Mouse (Mus musculus) telencephalon, adult 2 months (tissue): ENCODE results near the gene Pigu.

Experiments used
- DNase-seq: peaks from one replicate; pipeline ENCODE4 v3.0.0-alpha.2; 2011; ENCODE audit warnings: low read depth, low spot score

Gene Pigu

DNA sequence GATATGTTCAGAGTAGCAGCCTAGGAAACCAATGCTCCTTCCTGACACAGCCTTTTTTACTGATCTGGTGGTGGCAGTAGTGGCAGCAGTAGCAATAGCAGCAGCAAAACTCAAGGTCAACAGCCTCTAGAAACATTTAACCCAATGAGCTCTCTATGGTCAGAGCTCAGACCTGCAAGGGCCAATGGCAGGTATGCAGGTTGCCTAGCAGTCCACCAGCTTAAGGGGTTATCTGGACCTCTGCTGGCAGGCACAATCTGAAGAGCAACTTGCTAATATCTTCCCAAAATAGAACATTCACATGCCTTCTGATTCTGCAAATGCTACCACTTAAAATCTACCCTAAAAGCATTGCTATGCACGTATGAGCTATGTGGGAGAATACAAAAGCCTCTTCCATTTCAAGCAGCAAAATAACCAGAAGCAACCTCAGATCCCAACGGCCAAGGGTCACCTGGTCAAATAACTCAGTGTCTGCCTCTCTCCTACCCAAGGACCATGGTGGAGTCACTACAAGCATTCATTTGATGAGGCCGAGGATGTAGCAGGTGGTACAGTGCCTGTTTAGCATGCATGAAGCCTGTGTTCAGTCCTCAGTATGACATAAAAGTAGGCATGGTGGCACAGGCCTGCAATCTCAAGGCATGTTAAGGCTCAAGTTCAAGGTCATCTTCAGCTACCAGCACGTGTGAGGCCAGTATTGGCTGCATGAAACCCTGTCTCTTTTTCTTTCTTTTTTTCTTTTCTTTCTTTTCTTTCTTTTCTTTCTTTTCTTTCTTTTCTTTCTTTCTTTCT is 69.6 kb downstream of the Pigu start:
- no peak for DNase-seq

DNA sequence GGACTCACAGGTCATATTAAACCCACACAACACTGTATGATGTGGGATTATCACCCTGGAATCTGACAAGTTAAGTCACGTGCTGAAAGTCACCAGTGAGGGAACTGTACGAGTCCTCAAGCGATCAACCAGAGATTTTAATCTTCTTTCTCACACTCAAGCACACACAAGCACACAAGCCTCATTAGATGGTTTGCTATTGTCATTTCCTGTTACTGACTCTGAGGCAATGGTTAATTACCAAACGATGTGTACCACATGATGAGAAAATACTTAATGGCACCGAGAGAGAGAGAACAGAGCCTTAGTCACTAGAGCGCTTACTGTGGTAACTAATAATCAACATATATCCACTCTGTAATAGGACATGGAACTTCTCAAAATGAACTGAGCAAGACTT is 71.5 kb downstream of the Pigu start:
- no peak for DNase-seq

DNA sequence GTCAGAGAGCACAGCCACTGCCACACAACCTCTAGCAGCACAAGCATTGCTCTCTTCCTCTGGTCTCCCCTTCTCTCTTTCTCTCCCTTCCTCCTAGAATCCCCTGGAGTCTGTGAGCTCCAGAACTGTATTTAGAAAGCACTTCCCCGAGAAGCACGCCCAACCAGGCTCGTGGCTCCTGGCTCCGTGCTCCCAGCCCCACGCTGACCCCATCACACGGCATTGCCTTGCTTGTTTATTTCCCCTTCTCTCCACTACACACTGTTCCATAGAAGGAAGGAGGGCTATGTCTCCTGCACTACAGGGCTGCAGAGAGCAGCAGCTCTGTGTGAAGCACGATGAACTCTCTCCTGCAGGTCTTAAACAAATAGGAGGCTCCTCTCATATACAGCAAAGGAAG is 72.6 kb downstream of the Pigu start:
- no peak for DNase-seq

DNA sequence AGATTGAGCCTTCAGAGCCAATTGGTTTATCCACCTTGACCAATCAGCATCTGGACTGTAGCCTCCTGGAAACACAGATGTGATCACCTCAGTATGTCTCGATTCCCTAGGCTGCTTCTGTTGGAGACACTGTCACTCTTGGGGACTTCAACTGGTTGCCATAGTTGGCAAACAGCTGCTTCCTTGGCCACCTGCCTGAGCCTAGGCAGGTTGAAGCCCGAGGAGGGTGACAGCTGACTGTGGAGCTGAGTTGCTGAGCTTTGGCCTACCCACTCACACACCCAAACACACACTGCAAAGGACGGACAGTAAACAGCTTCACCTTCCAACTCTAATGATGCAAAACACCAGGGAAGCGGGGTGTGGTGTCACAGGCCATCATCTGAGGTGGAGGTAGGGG is 73.4 kb downstream of the Pigu start:
- no peak for DNase-seq

DNA sequence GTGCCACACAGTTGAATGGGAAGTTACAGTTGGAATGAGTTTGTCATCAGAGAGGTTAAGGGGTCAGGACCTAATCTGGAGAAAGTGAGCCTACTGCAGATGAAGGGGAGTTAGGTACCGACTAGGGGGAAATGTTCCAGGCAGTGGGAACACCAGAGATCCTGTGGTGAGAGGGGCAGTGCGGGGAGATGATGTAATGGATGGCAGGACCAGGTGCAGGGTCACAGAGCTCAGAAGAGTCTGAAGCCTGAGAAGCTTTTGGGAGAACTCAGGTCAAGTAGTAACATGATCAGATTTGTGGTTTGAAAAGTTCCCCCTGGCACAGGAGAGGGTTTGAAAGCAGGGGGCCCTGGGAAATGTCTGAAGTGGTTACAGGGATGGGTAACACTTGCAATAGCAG is 77.1 kb downstream of the Pigu start:
- no peak for DNase-seq

DNA sequence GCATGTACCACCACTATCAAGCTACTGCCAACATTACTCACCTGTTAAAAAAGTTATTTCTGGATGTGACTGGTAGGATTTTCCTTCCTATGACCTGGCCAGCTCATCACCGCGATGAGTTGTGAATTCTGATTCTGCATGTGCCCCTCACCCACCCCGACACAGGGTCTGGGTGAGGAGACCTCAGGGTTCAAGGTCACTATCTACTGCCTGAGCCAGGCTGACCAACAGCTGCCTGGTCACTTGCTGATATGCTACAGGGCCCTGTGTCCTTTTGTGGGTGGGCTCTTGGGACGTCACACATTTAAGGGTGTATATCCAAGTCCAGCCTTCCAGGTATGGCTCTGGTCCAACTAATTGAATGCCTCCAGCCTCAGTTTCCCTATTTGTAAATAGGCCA is 78.1 kb downstream of the Pigu start:
- no peak for DNase-seq

DNA sequence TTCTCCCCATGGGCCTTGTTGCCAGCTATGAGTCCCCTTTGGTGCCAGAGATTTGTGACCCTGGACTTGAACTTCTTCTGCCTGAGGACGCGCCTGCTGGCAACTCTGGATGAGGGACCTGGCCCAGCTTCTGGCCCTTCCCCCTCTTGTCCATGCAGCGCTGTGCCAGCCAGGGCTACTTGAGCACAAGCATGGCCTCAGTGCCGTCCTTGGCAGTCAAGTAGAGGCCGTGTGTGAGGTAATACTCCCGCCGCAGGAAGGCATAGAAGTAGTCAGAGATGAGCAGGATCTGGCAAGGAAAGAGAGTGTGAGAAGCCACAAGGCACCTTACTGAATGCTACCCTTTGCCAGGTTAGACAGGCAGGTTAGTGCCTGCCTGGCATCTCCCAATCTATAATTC is 78.9 kb downstream of the Pigu start:
- DNase-seq, result no peak

DNA sequence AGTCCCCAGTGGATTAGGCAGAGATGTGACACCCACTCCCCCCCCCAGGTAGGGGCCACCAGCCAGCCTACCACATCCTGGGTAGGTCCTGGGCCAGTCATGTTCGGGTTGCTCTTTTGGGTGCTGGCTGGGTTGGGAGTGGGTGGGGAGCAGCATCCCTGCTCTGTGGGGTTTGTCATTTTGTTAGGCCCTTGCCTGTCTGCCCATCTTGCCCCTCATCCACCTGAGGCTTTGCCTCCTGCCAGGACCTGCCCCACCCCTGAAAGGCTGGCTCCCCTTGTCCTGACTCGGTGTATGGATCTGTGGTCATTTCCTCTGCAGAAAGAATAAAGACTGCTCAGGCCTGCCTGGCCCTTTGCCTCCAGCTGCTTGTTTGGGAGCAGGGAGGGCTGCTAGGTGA is 79.5 kb downstream of the Pigu start:
- DNase-seq, result no peak

DNA sequence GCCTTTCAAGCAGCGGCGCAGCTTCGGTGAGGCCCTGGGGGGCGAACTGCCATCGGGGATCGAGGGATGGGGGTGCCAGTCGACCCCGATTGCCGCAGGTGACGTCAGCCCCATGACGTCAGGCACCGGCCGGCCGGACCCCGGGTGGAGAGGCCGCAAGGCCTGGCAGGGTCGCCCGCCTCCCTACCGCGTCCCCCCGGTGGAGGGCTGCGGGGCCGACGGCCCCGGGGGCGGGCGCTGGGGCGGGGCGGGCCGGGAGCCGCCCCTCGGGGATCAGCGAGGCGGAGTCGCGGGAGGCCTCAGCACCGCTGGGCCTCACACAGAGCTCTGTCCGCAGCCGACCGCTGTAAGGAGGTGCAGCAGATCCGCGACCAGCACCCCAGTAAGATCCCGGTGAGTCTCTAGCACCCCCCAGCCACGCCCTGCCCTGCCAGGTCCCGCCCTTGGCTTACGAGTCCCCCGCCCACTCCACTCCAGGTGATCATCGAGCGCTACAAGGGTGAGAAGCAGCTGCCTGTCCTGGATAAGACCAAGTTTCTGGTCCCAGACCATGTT is 80.5 kb downstream of the Pigu start:
- DNase-seq, result peak; percentile 16

DNA sequence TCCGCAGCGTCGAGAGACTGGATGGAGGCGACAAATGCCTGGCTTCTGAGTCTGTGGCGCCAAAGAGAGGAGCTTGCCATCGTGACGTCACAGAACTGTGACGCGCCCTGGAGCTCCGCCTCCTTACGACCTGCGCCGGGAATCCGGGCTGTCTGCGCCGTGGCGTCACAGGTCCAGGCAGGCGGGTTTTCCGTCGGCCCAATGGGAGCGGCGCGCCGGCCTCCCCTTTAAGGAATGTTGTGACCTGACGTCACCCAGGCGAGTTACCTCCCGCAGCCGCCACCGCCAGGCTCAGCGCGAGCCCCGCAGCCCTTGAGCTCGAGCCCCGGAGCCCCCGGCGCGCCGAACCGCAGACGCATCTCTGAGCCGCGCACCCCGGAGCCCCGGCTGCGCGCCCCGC is 81.0 kb downstream of the Pigu start, which contains the start of gene Map1lc3a:
Map1lc3a (plus strand) TSS at position 103 of the 400 bp plus-strand sequence.
- DNase-seq, result peak; percentile 92

DNA sequence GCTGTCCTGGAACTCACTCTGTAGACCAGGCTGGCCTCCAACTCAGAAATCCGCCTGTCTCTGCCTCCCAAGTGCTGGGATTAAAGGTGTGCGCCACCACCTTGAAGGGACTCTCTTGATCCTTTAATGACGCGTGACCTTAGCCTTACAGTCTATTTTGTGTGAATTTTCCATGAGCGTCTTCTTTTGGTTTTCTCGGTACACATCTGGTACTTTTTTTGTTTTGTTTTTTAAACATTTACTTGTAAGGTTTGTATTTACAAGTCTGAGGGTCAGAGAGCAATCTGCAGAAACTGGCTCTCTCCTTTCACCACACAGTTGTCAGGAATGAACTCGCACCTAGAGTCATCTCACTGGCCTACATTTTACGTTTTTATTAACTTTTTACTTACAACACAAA is 83.6 kb downstream of the Pigu start:
- DNase-seq, result no peak

DNA sequence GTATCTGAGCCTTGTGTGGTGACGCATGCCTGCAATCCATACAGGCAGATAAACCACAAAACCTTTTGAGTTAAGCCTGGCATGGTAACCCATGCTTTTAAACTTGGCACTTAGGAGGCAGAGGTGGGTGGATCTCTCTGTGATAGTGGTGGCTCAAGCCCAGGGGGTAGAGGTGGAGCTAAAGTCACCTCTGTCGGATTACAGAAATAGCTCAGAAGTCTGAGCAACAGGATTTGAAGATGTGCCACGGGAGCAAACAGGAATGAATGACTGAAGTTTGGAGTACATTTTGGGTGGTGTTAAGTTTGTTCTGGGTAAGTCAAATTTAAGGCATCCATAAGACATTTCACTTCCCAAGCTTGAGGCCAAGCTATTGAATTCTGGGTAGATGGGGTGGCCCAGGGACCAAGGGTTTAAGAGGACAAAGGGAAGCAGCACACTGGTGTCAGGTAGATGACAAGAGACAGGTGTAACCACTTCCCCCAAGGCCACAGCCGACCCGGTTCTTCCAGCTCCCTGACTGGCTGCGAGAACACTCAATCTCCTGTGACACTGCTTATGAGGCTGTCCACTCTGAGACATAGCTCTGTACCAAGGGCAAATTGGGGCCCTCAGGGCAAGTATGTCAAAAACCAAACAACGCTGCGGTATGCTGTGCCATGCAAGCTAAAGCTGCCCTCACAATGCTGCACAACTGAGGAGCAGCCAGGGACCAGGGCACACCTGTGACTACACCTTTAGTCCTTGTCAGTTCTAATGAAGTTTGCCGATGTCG is 84.6 kb downstream of the Pigu start:
- DNase-seq, result no peak

DNA sequence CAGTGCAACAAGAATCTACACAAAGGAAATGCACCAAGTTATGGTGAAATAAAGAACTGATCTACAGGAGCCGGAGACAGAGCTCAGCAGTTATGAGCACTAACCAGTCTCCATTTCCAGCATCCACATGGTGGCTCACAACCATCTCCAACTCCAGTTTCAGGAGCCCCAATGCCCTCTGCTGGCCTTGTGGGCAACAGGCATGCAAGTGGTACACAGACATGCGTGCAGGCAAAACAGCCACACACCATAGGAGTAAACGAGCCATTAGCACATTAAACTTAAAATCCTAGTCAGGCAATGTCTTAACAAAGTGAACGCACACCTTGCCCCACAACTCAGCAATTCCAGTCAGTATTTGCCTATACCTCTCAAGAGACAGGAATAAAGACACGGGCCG is 85.3 kb downstream of the Pigu start:
- no peak for DNase-seq

DNA sequence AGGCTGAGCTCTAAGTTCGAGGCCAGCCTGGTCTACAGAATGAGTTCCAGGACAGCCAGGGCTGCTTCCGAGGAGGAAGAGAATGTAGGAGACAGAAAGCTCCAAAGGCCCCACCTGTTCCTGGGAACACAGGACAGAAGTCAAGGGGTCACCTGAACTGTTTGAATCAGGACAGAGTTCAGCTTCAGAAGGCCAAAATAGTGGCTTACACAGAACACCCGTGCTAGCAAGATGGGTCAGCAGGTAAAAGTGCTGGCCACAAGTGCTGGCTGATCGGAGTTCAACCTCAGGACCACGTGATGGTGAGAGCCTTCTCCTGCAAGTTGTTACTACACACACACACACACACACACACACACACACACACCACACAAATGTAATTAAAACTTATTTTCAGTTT is 90.3 kb downstream of the Pigu start:
- no peak for DNase-seq

DNA sequence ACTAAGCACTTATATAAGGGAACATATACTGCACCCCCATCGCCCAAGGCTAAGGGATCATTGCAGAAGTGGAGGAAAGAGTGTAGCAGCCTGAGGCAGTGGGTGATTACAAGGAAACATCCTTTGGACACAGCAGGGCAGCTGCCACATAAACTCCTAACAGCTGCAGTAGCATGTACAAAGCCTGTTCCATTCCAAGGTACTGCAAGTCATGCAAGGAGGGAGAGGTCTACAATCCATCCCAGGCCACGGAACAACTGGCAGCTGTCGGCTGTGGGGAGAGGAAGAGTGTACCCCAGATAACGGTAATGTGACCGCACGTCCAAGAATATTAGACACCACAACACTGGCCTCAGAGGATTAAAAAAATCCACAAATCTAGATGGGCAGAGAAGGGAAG is 91.7 kb downstream of the Pigu start:
- DNase-seq, result no peak

DNA sequence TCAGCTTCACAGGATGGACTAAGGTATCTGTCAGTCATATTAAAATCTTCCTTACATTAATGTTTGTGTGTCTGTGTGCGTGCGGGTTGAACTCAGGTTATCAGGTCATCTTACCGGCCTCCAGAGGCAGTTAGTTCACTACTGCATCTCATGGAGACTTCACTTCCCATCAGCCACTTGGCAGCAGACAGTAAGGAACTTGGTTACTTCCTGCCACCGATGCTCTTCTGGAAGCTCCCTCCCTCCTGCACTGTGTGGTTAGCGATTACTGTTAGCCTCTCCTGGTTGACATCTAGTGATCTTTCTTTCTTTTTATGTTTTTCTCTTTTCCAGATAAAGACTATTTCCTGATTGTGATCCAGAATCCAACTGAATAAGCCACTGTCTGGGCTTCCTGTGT is 107.6 kb downstream of the Pigu start:
- no peak for DNase-seq

DNA sequence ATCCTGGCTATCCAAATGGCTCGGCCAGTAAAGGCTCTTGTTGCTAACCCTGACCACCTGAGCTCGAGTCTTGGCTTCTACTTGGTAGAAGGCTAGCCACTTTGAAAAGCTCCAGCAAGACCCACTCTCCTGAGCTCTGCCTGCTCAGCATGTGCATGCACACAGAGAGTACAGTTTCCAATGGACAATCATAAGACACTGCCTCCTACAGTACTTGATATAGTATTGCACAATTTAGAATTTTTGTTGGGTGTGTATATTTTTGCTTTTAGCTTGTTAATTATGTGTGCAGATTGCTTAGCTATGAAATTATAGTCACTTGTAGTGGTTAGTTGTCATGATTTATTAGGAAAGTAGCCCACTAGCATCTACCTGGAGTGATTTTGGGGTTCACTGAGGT is 108.5 kb downstream of the Pigu start:
- no peak for DNase-seq

DNA sequence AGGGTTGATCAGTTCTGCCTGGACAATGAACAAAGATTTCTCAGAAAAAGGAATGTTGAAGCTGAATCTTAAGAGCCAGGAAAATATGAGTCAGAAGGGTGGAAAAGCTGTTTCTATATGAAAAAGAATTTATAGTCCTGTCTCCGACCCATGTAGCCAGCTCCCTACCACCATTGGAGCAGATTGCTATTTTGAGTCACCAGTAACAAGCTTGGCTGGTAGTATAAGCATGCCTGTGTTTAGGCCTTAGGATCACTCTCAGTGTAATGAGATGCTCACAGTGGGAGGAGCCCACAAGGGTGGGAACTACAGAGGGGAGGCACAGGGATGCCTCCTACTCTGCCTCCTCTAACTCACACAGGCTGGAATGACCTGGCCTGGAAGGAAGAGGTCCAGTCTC is 109.0 kb downstream of the Pigu start:
- DNase-seq, result no peak

DNA sequence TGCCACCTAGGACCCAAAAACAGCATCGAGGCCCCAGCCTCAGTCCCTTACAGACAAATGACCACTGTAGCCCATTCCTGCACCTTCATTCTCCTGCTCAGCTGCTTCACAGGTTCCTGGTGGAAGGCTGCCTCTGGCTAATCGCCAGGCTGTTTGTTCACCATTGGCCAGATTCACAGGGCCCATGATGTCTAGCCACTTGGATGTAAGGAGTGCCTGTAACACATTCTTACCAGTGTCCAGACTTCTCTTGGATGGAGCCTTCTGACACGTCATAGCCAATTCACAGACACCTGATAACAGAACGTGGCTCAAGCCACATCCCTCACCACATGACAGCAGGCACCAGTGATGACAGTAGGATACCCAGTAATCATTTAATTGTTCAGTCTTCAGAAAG is 111.0 kb downstream of the Pigu start:
- no peak for DNase-seq

DNA sequence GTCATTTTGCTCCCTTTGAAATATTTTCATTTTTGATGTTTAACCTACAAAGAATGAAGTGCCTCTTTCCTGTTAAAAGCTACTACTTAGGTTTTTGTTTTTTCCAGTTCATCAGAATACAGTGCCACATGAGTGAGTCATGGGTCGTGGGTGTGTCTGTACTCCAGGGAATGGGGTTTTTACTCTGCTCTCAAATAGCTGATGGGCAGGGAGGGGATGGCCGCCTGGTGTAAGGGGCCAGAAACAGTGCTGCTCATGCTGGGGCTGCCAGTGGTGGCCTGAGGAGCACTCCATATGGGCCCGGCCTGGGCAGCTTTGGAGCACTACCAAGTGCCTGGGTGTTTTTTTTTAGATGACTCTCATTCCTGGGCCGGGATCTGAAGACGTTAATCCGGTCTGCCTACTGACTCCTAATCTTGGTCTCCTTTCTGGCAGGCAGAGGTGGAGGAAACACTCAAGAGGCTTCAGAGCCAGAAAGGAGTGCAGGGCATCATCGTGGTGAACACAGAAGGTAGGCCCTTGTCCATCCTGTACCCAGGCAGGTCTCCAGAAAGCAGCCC is 114.9 kb downstream of the Pigu start:
- DNase-seq, result peak; percentile 15

DNA sequence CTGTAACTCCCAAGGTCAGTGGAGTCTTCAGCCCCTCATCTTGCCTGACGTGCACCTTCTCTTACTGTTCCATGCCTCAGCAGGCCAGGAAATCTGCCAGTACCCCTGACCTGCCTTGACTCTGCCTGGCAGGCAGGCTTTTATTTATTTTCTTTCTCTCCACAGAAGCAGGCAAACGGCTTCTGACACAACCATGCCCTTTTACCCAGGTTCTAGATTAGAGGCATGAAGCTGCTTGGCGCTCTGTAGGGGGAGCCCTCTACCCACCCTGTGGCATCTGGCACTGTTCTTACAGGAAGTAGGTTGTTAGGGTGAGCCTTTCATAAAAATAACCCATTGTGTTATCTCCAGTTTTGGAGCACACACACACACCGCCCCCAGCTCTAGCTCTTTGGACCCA is 116.3 kb downstream of the Pigu start:
- DNase-seq, result no peak

DNA sequence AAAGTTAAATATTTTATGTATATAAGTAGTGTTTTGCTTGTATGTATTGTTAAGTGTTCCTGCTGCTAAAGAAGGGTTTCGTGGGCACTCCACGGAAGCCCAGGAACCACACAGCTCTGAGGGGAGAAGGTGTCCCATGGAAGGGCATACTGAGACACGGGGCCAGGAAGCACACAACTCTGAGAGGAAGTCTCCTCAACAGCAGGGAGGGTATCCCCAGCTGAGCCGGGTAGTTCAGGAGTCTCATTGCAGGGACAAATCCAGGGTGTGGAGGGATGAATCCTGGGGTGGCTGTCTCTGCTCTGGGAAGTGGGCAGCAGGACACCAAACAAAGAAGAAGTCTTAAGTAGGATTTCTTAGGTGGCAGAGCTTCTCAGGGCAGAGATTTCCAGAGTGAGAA is 120.0 kb downstream of the Pigu start:
- no peak for DNase-seq
